Mouse (Mus musculus) small intestine, adult 2 months (tissue): ENCODE measurements around the gene Nol11.

Experiments
- CTCF ChIP-seq: fragments of 200-500 bp; IDR thresholded peaks from 2 replicates; pipeline ENCODE4 v1.5.1; 2012; ENCODE audit warnings: low read depth, mild to moderate bottlenecking, control low read depth, inconsistent platforms, low read length, moderate library complexity, mixed read lengths; ENCODE audit not compliant: insufficient replicate concordance, insufficient read length; ENCODE audit errors: extremely low read depth
- POLR2A ChIP-seq: fragments of 200-500 bp; IDR thresholded peaks from 2 replicates; pipeline ENCODE4 v1.6.1; 2012; ENCODE audit warnings: low read depth, mild to moderate bottlenecking, control low read depth, inconsistent platforms, low read length, moderate library complexity

- TF ChIP-seq POLR2A (no peak; the same call in 1 of the 2 replicates), CTCF (no peak)
Observed at GRCm38 (mm10) chr11:107132426-107132825, 56.8 kb downstream of the Nol11 start.
